9 mouse cellular contexts compared by ENCODE assay signal in the genomic region with DNA sequence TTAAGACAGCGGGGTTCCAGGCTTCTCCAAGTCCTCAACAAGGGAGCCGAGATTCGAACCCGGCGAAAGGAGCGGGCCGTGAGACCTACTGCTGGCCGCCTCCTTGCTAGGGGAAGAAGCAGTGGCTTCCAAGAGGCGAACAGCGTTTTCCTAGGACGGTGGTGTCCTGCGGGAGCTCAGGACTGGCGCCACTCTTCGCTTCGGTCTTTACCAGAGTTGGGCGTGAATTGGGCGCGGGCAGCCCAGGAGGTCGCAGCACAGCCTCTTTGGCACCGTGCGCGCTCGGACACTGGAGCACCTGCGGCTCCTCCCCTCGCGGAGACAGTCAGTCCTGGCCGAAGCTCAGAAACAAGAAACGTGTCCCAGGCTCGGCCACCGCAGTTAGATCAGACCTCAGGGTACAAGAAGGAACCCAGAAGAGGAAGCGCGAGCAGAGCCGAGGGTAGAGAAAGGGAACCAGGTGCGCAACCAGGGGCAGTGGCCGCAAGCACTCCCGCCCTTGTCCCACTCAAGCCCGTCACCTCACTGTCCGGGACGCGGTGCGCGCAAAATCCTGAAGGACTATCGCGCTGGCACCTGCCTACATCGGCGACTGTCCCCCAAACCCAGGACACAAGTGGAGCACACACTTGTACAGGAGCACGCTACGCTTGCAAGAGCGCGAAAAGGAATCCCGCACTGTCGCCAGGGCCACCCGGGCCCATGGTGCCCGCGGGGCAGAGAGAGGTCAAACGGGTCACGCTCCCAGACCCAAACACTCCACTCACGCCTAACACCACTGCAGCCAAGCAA. TPM values are rescaled to one million over a fixed set of nuclear protein-coding genes. Genes with fewer than 3 reads are reported as not detected.
DNase-seq lines count a peak whose midpoint lies in the region; ATAC-seq and TF ChIP-seq lines count a peak whose summit lies in the region.
"Had no signal": no experiment of that assay in that cellular context is flagged by ENCODE, and none has a peak within 500 bp of the region (broad histone marks: within the 10 kb centered on the region; RNA-seq: fewer than 3 reads in every experiment).

No protein-coding gene starts in this region.

- no peaks in the 10 kb centered on the region for H3K36me3 ChIP-seq in kidney, adult 2 months (ENCODE audit: control insufficient read depth, insufficient read depth, low read length)
- no peaks in the 10 kb centered on the region for H3K36me3 ChIP-seq in hindbrain, embryonic 12.5 days
- H3K36me3 ChIP-seq in forebrain, embryonic 13.5 days (ENCODE audit: poor library complexity, severe bottlenecking): no peaks in the 10 kb centered on the region

- DNase-seq in kidney, adult 2 months: peak; percentile 15
- no peak for DNase-seq in kidney, postnatal 14 days
- DNase-seq in frontal cortex, postnatal 36 days (ENCODE audit: low spot score in 2 of 2): no peak
- DNase-seq in lung, postnatal 25 days (ENCODE audit: low spot score): no peak

- no peak overlapping the region for H3K27ac ChIP-seq in kidney, adult 2 months (ENCODE audit: insufficient read depth, low read depth, low read length)
- no peak overlapping the region for H3K27ac ChIP-seq in bone marrow, adult 2 months (ENCODE audit: control insufficient read depth, insufficient read depth, low read depth, low read length, poor library complexity)
- H3K27ac ChIP-seq in hindbrain, embryonic 12.5 days: no peak overlapping the region
- H3K27ac ChIP-seq in forebrain, embryonic 13.5 days: no peak overlapping the region

- no peak overlapping the region for H3K4me3 ChIP-seq in kidney, adult 2 months (ENCODE audit: insufficient read depth, low read depth, low read length)
- H3K4me3 ChIP-seq in bone marrow, adult 2 months (replicated peaks; ENCODE audit: control insufficient read depth, low read depth, low read length): peak overlapping the region; percentile 29
- H3K4me3 ChIP-seq in hindbrain, embryonic 12.5 days: peak overlapping the region; percentile 8
- H3K4me3 ChIP-seq in forebrain, embryonic 13.5 days: no peak overlapping the region

- H3K4me1 ChIP-seq in kidney, adult 2 months (ENCODE audit: control insufficient read depth, insufficient read depth, low read length): no peaks in the 10 kb centered on the region; the same call in 1 of the 2 replicates
- H3K4me1 ChIP-seq in bone marrow, adult 2 months (ENCODE audit: control insufficient read depth, insufficient read depth, low read length): no peaks in the 10 kb centered on the region
- H3K4me1 ChIP-seq in hindbrain, embryonic 12.5 days: peaks cover 18% of the 10 kb centered on the region
- H3K4me1 ChIP-seq in forebrain, embryonic 13.5 days: peaks cover 21% of the 10 kb centered on the region

- peaks cover 21% of the 10 kb centered on the region for H3K27me3 ChIP-seq in kidney, adult 2 months (replicated peaks; ENCODE audit: control insufficient read depth, insufficient read depth, low read length)
- peaks cover 98% of the 10 kb centered on the region for H3K27me3 ChIP-seq in hindbrain, embryonic 12.5 days
- H3K27me3 ChIP-seq in forebrain, embryonic 13.5 days: peaks cover 100% of the 10 kb centered on the region

- H3K9me3 ChIP-seq in hindbrain, embryonic 12.5 days (replicated peaks): no peaks in the 10 kb centered on the region
- H3K9me3 ChIP-seq in forebrain, embryonic 13.5 days (replicated peaks): no peaks in the 10 kb centered on the region

- 1% methylated on average over 58 of the region's 58 CpGs for WGBS in kidney, adult 2 months
- WGBS in bone marrow, adult 2 months: 1% methylated on average over 58 of the region's 58 CpGs
- under 1% methylated on average over 57 of the region's 58 CpGs for WGBS in hindbrain, embryonic 12.5 days
- WGBS in forebrain, embryonic 13.5 days: under 1% methylated on average over 58 of the region's 58 CpGs

- H3K4me2 ChIP-seq in hindbrain, embryonic 12.5 days (replicated peaks): peak overlapping the region; percentile 21
- no peak overlapping the region for H3K4me2 ChIP-seq in forebrain, embryonic 13.5 days

- no peak for ATAC-seq in hindbrain, embryonic 12.5 days (ENCODE audit: low FRiP score)
- 0 out of 2 replicates have a peak, but pooled peaks have one; percentile 22 for ATAC-seq in monocyte, adult 5-6 weeks (replicated peaks; ENCODE audit: insufficient number of reproducible peaks, low FRiP score, low TSS enrichment, poor library complexity, severe bottlenecking)
- ATAC-seq in forebrain, embryonic 13.5 days: no peak
- ATAC-seq: forebrain, postnatal 0 days had no signal

- no peak for TF ChIP-seq POLR2A in kidney, adult 2 months (IDR thresholded peaks at IDR 0.05; ENCODE audit: low read depth, low read length)
- TF ChIP-seq POLR2A in bone marrow, adult 2 months (IDR thresholded peaks at IDR 0.05; ENCODE audit: borderline replicate concordance, control insufficient read depth, low read depth, low read length): no peak

- no peak for TF ChIP-seq CTCF in kidney, adult 2 months (conservative IDR thresholded peaks at IDR 0.05; ENCODE audit: insufficient read depth, insufficient read length, low read depth, low read length)
- no peak for TF ChIP-seq CTCF in bone marrow, adult 2 months (IDR thresholded peaks at IDR 0.05; ENCODE audit: control insufficient read depth, insufficient read depth, low read length)

- no peak overlapping the region for H3K9ac ChIP-seq in hindbrain, embryonic 12.5 days
- no peak overlapping the region for H3K9ac ChIP-seq in forebrain, embryonic 13.5 days
- H3K9ac ChIP-seq: forebrain, postnatal 0 days had no signal

RNA-seq across cellular contexts. Expression of gene Lhx4, which starts 14.3 kb away (rescaled TPM):
- polyA plus RNA-seq in kidney, adult 2 months (2012; rRNA removed): not detected in 2 replicates
- not detected in 2 replicates for polyA plus RNA-seq in bone marrow, adult 2 months (2011; ENCODE audit: insufficient read depth, insufficient read length, low replicate concordance, missing spikeins)
- polyA plus RNA-seq in hindbrain, embryonic 12.5 days (2016; fragmentation: Nextera tagmentation; extraction: Ambion mirVana): 8.6 and 9.7 TPM in 2 replicates
- total RNA-seq in monocyte, adult 5-6 weeks (2017): not detected in 3 replicates
- 0.04 and 0.06 TPM in 2 replicates for polyA plus RNA-seq in forebrain, embryonic 13.5 days (2015; fragmentation: Nextera tagmentation; extraction: Ambion mirVana)
- total RNA-seq: forebrain, postnatal 0 days had no signal

Comparison
In these comparisons a context has a peak if more than half of its experiments do, and no peak if none do; other contexts are left out.
1. H3K4me3 ChIP-seq: peak in bone marrow, adult 2 months (single experiment) and hindbrain, embryonic 12.5 days (single experiment); none in kidney, adult 2 months (single experiment) and forebrain, embryonic 13.5 days (single experiment).